In genomic region chr5:137026092-137026491, GRCm38 (mm10) we compare ENCODE assay signal across 9 mouse cellular contexts. TPM values are rescaled to one million over a fixed set of nuclear protein-coding genes. Genes with fewer than 3 reads are reported as not detected.
A peak's percentile ranks its signal among the peaks of the same experiment; 100 is the strongest.
DNase-seq lines count a peak whose midpoint lies in the region; ATAC-seq and TF ChIP-seq lines count a peak whose summit lies in the region.
"Had no signal": no experiment of that assay in that cellular context is flagged by ENCODE, and none has a peak within 500 bp of the region (broad histone marks: within the 10 kb centered on the region; RNA-seq: fewer than 3 reads in every experiment).

TSS of gene Vgf (plus strand) at chr5:137026392.

- 0 out of 2 replicates have a peak, but pooled peaks cover 2% of the 10 kb centered on the region for H3K9me3 ChIP-seq in heart, embryonic 12.5 days (replicated peaks)
- no peaks in the 10 kb centered on the region for H3K9me3 ChIP-seq in E14TG2a.4 (ENCODE audit: low read length)
- no peaks in the 10 kb centered on the region for H3K9me3 ChIP-seq in forebrain, embryonic 14.5 days (replicated peaks; ENCODE audit: control insufficient read depth, low read length)
- no peaks in the 10 kb centered on the region for H3K9me3 ChIP-seq in lung, postnatal 0 days (ENCODE audit: low read length)

- H3K4me3 ChIP-seq in heart, embryonic 12.5 days: no peak within 1 kb of the TSS
- peak within 1 kb of the TSS; percentile 43 for H3K4me3 ChIP-seq in E14TG2a.4 (replicated peaks; ENCODE audit: low read length)
- H3K4me3 ChIP-seq in forebrain, embryonic 14.5 days (ENCODE audit: low read depth, low read length): 0 out of 2 replicates have a peak within 1 kb of the TSS, but pooled peaks have one; percentile 13
- H3K4me3 ChIP-seq in lung, postnatal 0 days (ENCODE audit: low read depth, low read length): no peak within 1 kb of the TSS

- WGBS in heart, embryonic 12.5 days: 11% methylated on average over 4 of the region's 4 CpGs
- WGBS in forebrain, embryonic 14.5 days: 33% methylated on average over 4 of the region's 4 CpGs
- 14% methylated on average over 4 of the region's 4 CpGs for WGBS in lung, postnatal 0 days

- H3K27ac ChIP-seq in heart, embryonic 12.5 days (ENCODE audit: poor library complexity, severe bottlenecking): no peak within 1 kb of the TSS
- no peak within 1 kb of the TSS for H3K27ac ChIP-seq in forebrain, embryonic 14.5 days (ENCODE audit: low read depth, low read length)
- no peak within 1 kb of the TSS for H3K27ac ChIP-seq in lung, postnatal 0 days (ENCODE audit: low read length)

- no peaks in the 10 kb centered on the region for H3K36me3 ChIP-seq in heart, embryonic 12.5 days
- no peaks in the 10 kb centered on the region for H3K36me3 ChIP-seq in E14TG2a.4 (ENCODE audit: insufficient read depth, low read length)
- no peaks in the 10 kb centered on the region for H3K36me3 ChIP-seq in forebrain, embryonic 14.5 days (ENCODE audit: control insufficient read depth, insufficient read depth, low read length)
- no peaks in the 10 kb centered on the region for H3K36me3 ChIP-seq in lung, postnatal 0 days (ENCODE audit: insufficient read depth, low read length)

- no peak for DNase-seq in heart, adult 18-20 months
- DNase-seq in forebrain, embryonic 14.5 days (ENCODE audit: low spot score): no peak
- no peak for DNase-seq in left cerebral cortex, postnatal 10 days (ENCODE audit: extremely low spot score in 1 of 2, low spot score in 2 of 2)
- no peak for DNase-seq in right cerebral cortex, postnatal 14 days
- DNase-seq in lung, postnatal 0 days (ENCODE audit: low spot score): no peak
- DNase-seq: kidney, postnatal 10 days had no signal

- H3K9ac ChIP-seq in heart, embryonic 12.5 days: no peak within 1 kb of the TSS
- no peak within 1 kb of the TSS; the same call in 1 of the 2 replicates for H3K9ac ChIP-seq in forebrain, embryonic 14.5 days (ENCODE audit: low read length)
- no peak within 1 kb of the TSS for H3K9ac ChIP-seq in lung, postnatal 0 days (replicated peaks; ENCODE audit: low read depth)

- H3K4me2 ChIP-seq in heart, embryonic 12.5 days: 0 out of 2 replicates have a peak within 1 kb of the TSS, but pooled peaks have one; percentile 36
- peak within 1 kb of the TSS; percentile 42 for H3K4me2 ChIP-seq in forebrain, embryonic 14.5 days (ENCODE audit: low read length)
- H3K4me2 ChIP-seq in lung, postnatal 0 days (replicated peaks; ENCODE audit: low read depth, low read length): no peak within 1 kb of the TSS

- no peak for ATAC-seq in heart, embryonic 12.5 days (ENCODE audit: insufficient number of reproducible peaks, low FRiP score)
- no peak for ATAC-seq in forebrain, embryonic 14.5 days
- no peak for ATAC-seq in lung, postnatal 0 days
- ATAC-seq in frontal cortex, adult (ENCODE audit: low TSS enrichment): no peak

- peaks cover 20% of the 10 kb centered on the region for H3K4me1 ChIP-seq in heart, embryonic 12.5 days (replicated peaks)
- peaks cover 64% of the 10 kb centered on the region for H3K4me1 ChIP-seq in E14TG2a.4 (replicated peaks; ENCODE audit: low read depth, low read length)
- peaks cover 7% of the 10 kb centered on the region for H3K4me1 ChIP-seq in forebrain, embryonic 14.5 days (ENCODE audit: control insufficient read depth, insufficient read depth, low read length)
- no peaks in the 10 kb centered on the region for H3K4me1 ChIP-seq in lung, postnatal 0 days (ENCODE audit: insufficient read depth, low read depth, low read length)

- no peak for TF ChIP-seq EP300 in lung, postnatal 0 days (IDR thresholded peaks at IDR 0.05)

- H3K27me3 ChIP-seq in heart, embryonic 12.5 days (replicated peaks): peaks cover 89% of the 10 kb centered on the region
- peaks cover 53% of the 10 kb centered on the region for H3K27me3 ChIP-seq in E14TG2a.4 (ENCODE audit: insufficient read depth, low read length)
- H3K27me3 ChIP-seq in forebrain, embryonic 14.5 days (replicated peaks; ENCODE audit: control insufficient read depth, insufficient read depth, low read length): peaks cover 49% of the 10 kb centered on the region
- H3K27me3 ChIP-seq in lung, postnatal 0 days (replicated peaks; ENCODE audit: insufficient read depth, low read length): peaks cover 34% of the 10 kb centered on the region

- no peak for TF ChIP-seq CTCF in E14TG2a.4 (conservative IDR thresholded peaks at IDR 0.05; ENCODE audit: low read length)
- TF ChIP-seq CTCF in lung, postnatal 0 days (IDR thresholded peaks at IDR 0.05): no peak

- intact Hi-C loops in left cerebral cortex, postnatal 10 days (cut with DNase I): no loop called here

RNA-seq across cellular contexts. Expression of gene Vgf, which starts in this region (rescaled TPM):
- polyA plus RNA-seq in heart, embryonic 12.5 days (2016; fragmentation: Nextera tagmentation; extraction: Ambion mirVana): 0.12 TPM in 1 of 2 replicates, not detected in the other
- not detected for total RNA-seq in heart, adult 18-20 months (2021)
- polyA plus RNA-seq in forebrain, embryonic 14.5 days (2014; fragmentation: Nextera tagmentation; extraction: Ambion mirVana): 2.7 and 3.8 TPM in 2 replicates
- 100 to 1,000 TPM; 200 to 207 TPM for total RNA-seq in left cerebral cortex, postnatal 10 days (2021)
- 0.12 and 0.19 TPM in 2 replicates for polyA plus RNA-seq in lung, postnatal 0 days (2015; fragmentation: Nextera tagmentation; extraction: Ambion mirVana)

Comparison
In these comparisons a context has a peak if more than half of its experiments do, and no peak if none do; other contexts are left out.
1. RNA of gene Vgf (total RNA-seq): 200 to 207 TPM in left cerebral cortex, postnatal 10 days; not detected in heart, adult 18-20 months; every median in the first group is over 100 times any median in the second.
2. H3K4me3 ChIP-seq: peak in E14TG2a.4 (single experiment) and forebrain, embryonic 14.5 days (single experiment); none in heart, embryonic 12.5 days (single experiment) and lung, postnatal 0 days (single experiment).